Mouse (Mus musculus) yolk sac, embryonic 10.5 days (tissue): ENCODE measurements around the gene Fam53b.

Experiments used
- DNase-seq: peaks from one replicate; pipeline ENCODE4 v3.0.0-alpha.2; 2017; ENCODE audit warnings: low spot score

Fam53b gene

DNA sequence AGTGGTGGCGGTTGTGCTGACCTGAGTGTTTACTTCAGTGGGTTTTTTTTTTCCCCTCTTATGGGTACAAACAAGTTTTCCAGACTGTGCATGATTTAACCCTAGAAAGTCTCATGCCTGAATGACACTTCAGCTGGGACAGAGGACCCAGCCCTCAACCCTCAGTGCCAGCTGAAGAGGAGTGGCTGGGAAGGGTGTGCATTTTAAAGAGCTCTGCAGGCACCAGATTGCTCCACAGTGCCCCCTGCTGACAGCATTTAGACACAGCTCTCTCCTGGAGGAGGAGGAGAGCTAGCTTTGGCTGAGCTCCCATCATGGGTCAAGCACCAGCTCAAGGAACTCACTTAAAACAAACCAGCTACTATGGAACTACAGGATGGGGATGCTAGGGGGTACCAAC lies 2.8 kb downstream of the Fam53b start:
- peak; percentile 65 for DNase-seq

DNA sequence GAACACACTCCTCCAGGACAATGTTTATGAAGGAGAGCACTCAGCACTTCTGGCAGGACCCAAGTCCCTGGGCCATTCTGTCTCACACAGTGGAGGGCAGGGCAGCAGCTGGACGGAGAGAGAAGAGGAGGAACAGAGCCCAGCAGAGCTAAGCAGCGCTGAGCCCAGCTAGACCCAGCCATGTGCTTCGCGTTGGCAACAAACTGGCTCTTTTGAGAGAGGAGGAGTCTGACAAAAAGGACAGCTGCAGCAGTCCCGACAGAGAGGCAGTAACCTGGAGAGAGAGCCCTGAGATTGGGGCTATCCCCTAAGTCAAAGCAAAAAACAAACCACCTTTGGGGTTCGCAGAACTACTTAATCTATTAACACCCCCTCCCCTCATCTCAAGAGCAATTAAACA lies 3.3 kb downstream of the Fam53b start:
- DNase-seq = no peak

- DNase-seq = no peak
Observed at GRCm38 (mm10) chr7:132809721-132810120, 4.0 kb downstream of the Fam53b start.

DNA sequence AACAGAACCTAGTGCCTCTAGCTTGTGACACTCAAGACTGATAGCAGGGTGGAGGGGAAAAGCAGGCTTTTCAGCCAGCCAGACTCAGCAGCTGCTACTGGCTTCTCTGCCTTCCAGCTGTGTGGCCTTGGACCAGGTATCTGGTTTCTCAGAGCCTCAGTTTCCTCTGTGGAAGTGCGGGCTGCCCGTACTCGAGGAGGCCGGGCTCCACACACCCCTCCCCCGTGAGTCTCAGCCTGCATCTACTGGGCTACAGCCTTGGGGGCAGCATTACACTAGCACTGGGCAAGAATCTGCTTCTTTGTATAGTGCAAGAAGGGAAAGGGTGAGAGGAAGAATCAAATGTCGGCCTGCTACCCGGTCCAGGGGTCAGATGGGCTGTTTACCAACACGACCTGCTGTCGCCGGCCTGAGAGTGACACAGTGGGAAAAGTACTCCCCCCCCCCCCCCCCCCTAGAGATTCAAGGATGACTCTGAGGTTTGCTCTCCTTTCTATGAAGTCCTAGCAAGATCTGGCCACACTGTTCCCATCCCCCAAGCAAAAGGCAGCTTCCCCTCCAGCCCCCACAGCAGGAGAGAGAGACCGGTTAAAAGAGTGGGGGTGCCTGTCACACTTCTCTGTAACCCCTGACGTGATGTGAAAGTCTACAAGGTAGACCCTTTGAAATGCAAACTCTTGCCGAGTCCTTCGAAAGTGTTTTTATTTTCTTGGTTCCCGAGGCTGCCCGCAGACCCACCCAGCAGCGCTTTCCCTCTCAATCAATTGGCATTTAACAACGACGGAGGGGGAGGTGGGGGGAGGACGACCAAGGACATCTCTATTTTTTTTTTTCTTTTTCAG lies 4.6 kb downstream of the Fam53b start:
- DNase-seq = peak; percentile 53

DNA sequence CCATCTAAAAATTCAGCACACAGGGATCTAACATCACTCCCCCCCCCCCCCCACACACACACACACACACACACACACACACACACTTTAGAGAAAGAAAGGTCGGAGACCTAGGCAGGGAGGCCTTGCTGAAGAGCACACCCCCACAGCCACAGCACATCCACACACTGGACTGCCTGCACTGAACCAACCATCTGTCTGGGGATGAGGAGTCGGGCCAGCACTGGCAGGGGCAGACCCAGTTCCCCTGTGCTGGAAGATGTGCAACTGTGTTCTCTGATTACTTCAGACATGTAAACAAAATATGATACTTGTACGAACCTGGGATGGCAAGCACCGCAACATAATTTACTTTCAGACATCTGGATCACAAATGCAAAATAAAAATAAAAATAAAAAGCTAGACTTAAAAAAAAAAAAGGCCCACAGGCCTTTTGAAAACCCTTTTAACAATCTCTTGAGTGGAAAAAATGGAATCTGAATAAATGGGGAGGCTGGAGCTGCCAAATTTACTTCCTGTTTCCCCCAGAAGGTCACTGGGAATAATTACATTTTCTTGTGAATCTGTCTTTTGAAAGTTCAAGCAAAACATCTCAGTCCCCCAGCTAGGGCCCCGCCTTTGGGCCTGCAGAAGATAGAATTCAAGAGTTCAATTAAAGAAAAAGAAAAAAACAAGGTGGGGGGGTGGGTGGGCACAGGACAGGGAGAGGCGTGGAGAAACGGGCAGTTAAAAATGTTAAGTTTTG lies 5.5 kb downstream of the Fam53b start:
- DNase-seq = no peak

- no peak for DNase-seq
Observed at GRCm38 (mm10) chr7:132806926-132807857, 6.5 kb downstream of the Fam53b start.

DNA sequence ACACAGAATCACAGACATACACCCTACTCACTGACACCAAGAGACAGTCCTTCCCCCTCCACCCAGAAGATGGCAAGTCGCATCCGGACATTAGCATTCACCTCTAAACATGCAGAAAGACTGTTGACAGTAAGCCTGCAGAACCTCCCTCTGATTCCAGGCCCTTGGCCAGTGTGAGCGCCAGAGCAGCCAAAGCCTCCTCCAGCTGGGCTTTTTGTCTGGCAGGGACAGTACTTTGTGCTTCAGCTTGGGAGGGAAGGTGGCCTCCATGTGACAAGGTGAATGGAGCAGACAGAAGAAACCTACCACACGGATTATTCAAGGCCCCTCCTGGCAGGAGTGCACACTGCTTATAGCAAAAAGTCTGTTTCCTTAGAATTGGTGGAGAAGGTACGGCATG lies 7.4 kb downstream of the Fam53b start:
- no peak for DNase-seq

DNA sequence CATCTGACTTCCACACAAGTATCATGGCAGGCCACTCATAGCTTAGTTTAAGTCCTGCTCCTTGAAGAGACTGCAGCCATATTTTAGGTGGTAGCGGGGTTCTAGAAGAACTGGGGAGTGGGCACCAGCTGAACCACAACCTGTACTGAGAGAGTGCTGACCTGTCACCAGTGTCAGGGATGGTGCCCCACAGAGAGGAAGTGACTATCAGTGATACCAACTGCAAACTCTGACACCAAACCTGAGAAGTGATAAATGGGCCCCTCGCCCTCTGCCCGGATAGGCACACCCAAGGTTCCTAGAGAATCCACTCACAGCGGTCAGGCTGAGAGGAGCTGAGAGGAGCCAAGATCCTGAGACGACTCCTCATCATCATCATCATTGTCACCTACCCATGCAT lies 8.7 kb downstream of the Fam53b start:
- DNase-seq = no peak

DNA sequence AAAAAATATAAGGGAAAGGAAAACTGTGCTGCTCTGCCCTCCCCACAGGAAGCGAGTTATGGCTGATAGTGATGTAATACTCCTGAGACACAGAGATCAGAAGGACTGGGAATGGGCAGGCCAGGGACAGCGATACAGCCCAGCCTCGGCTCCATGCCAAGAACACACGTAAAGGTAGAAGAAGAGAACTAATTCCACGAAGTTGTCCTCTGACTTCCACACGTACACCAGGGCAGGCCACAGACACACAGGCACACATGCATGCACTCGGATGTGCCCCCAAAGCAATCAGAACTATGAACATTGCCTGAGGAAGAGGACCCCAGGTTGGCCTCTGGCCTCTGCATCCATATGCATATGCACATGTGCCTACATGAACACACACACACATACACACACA lies 9.2 kb downstream of the Fam53b start:
- no peak for DNase-seq

GRCm38 (mm10) chr7:132803962-132804361 lies 9.7 kb downstream of the Fam53b start:
- DNase-seq = no peak

- DNase-seq = no peak
Observed at GRCm38 (mm10) chr7:132803336-132803735, 10.3 kb downstream of the Fam53b start.

DNA sequence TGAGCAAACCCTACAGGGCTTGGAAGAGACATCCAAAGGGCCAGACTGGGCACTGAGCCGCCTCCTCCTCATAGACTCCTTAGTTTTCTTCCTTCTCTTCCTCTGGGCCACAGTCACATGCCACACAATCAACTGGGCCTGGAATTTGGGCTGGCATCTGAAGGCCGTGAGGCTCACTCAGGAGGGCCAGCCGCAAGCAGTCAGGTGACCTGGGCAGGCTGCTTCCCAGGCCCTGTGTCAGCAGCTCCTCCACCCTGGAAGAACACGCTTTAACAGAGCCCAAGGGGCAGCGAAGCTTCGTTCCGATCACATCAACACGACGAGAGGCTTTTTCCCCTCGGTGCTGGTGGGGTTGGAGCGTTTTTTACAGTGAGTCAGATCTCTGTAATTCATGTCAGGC lies 11.0 kb downstream of the Fam53b start:
- no peak for DNase-seq

- DNase-seq = no peak
Observed at GRCm38 (mm10) chr7:132802066-132802465, 11.6 kb downstream of the Fam53b start.

GRCm38 (mm10) chr7:132801509-132801908 lies 12.2 kb downstream of the Fam53b start:
- DNase-seq = no peak

- DNase-seq = no peak
Observed at GRCm38 (mm10) chr7:132800868-132801267, 12.8 kb downstream of the Fam53b start.

- DNase-seq = no peak
Observed at GRCm38 (mm10) chr7:132799119-132800016, 14.3 kb downstream of the Fam53b start.

DNA sequence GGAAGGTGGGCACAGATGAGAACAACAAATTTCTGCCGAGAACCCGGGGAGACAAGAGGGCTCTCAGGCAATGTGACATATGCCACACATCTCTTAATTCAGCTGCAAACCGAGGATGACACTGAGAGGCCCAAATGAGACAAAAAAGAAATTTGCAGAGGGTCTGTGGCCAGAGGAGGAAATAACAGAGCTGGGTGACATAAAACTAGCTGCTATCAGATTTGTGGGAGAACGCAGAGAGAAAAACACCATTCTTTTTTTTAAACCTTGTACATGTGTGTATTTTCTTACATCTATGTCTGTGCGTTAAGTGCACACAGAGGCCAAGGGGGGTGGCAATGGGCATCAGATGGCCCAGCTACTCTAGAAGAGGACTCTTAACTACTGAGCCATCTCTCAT lies 18.5 kb downstream of the Fam53b start:
- DNase-seq = no peak

DNA sequence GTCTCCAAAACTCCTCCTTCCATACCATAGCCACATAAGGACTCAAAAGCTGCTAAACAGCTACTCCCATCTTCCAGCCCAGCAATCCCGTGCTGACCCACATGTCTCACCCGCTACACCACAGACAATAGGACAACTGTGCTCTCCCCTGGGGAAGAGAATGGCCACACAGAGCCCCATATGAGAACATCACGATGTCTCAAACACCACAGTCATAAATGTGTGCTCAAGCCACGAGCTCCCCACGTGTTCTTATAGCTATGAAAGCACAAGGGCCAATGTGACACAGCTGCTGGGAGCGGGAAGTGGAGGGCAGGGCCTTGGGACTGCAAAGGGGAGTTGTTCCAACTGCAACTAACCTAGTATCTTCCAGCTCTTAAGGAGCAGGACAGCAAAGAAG lies 20.2 kb downstream of the Fam53b start:
- DNase-seq = no peak

- DNase-seq = no peak
Observed at GRCm38 (mm10) chr7:132790447-132791219, 23.1 kb downstream of the Fam53b start.

GRCm38 (mm10) chr7:132788826-132789225 lies 24.9 kb downstream of the Fam53b start:
- DNase-seq = no peak
